Mouse (Mus musculus): ENCODE measurements around the gene Tox3. TPM values are rescaled to one million over a fixed set of nuclear protein-coding genes. Genes with fewer than 3 reads are reported as not detected.

Tox3 gene
- polyA plus RNA-seq, 1 experiment from 2014 or later: 17.1 TPM

GRCm38 (mm10) chr8:90245187-90245586, 103.0 kb downstream of the Tox3 start:
- Histone ChIP-seq H3K4me2 (ENCODE audit: low read depth, low read length) (no peak overlapping the region), H3K27ac (replicated peaks; ENCODE audit: low read depth, low read length) (no peak overlapping the region), H3K36me3 (replicated peaks; ENCODE audit: control insufficient read depth, insufficient read depth, low read depth, low read length) (no peaks in the 10 kb centered on the region), H3K4me3 (ENCODE audit: low read depth, low read length) (no peak overlapping the region), H3K9ac (replicated peaks; ENCODE audit: low read length) (no peak overlapping the region), H3K27me3 (ENCODE audit: control insufficient read depth, insufficient read depth, low read length) (no peaks in the 10 kb centered on the region), H3K9me3 (replicated peaks; ENCODE audit: control insufficient read depth, low read length) (no peaks in the 10 kb centered on the region), H3K4me1 (ENCODE audit: control insufficient read depth, insufficient read depth, low read length) (no peaks in the 10 kb centered on the region)
- 77% methylated on average over 5 of the region's 5 CpGs for WGBS
- ATAC-seq (replicated peaks; ENCODE audit: insufficient number of reproducible peaks, low FRiP score, low TSS enrichment, low read depth) (peak; percentile 19; the same call in 1 of the 2 replicates), DNase-seq (ENCODE audit: low spot score) (no peak)

GRCm38 (mm10) chr8:90244458-90245145, 103.5 kb downstream of the Tox3 start:
- no peak overlapping the region for H3K4me2 ChIP-seq (ENCODE audit: low read depth, low read length)
- DNase-seq (ENCODE audit: low spot score) (peak; percentile 76), ATAC-seq (replicated peaks; ENCODE audit: insufficient number of reproducible peaks, low FRiP score, low TSS enrichment, low read depth) (peak; percentile 95)
- no peak overlapping the region for H3K4me3 ChIP-seq (ENCODE audit: low read depth, low read length)
- H3K9ac ChIP-seq (replicated peaks; ENCODE audit: low read length): no peak overlapping the region
- no peaks in the 10 kb centered on the region for H3K4me1 ChIP-seq (ENCODE audit: control insufficient read depth, insufficient read depth, low read length)
- H3K9me3 ChIP-seq (replicated peaks; ENCODE audit: control insufficient read depth, low read length): no peaks in the 10 kb centered on the region
- H3K36me3 ChIP-seq (replicated peaks; ENCODE audit: control insufficient read depth, insufficient read depth, low read depth, low read length): no peaks in the 10 kb centered on the region
- 37% methylated on average over 10 of the region's 10 CpGs for WGBS
- H3K27ac ChIP-seq (replicated peaks; ENCODE audit: low read depth, low read length): no peak overlapping the region
- no peaks in the 10 kb centered on the region for H3K27me3 ChIP-seq (ENCODE audit: control insufficient read depth, insufficient read depth, low read length)

GRCm38 (mm10) chr8:90243957-90244356, 104.2 kb downstream of the Tox3 start:
- Histone ChIP-seq H3K4me3 (ENCODE audit: low read depth, low read length) (no peak overlapping the region), H3K36me3 (replicated peaks; ENCODE audit: control insufficient read depth, insufficient read depth, low read depth, low read length) (no peaks in the 10 kb centered on the region), H3K27ac (replicated peaks; ENCODE audit: low read depth, low read length) (no peak overlapping the region), H3K9me3 (replicated peaks; ENCODE audit: control insufficient read depth, low read length) (no peaks in the 10 kb centered on the region), H3K4me2 (ENCODE audit: low read depth, low read length) (no peak overlapping the region), H3K4me1 (ENCODE audit: control insufficient read depth, insufficient read depth, low read length) (no peaks in the 10 kb centered on the region), H3K27me3 (ENCODE audit: control insufficient read depth, insufficient read depth, low read length) (no peaks in the 10 kb centered on the region), H3K9ac (replicated peaks; ENCODE audit: low read length) (no peak overlapping the region)
- WGBS: 87% methylated on average over 5 of the region's 5 CpGs
- DNase-seq (ENCODE audit: low spot score) (no peak), ATAC-seq (replicated peaks; ENCODE audit: insufficient number of reproducible peaks, low FRiP score, low TSS enrichment, low read depth) (no peak)

DNA sequence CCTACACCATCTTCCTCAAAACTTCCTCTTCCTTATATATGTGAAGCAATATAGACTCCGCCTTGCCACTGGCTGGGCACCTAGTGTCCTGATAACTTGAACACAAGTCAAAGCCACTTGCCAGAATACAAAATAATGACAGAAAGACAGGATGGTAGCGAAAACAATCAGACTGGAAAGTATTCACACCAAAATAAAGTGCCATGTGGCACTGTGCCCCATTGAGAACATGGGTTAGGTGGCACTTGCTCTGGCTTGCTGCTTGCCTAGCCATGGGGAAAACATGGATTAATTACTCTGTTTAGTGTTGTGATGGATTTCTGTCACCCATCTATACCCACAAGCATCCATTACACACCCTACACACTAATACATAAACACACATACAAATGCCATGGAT, 105.8 kb downstream of the Tox3 start:
- Histone ChIP-seq H3K9ac (replicated peaks; ENCODE audit: low read length) (no peak overlapping the region), H3K4me1 (ENCODE audit: control insufficient read depth, insufficient read depth, low read length) (no peaks in the 10 kb centered on the region), H3K27ac (replicated peaks; ENCODE audit: low read depth, low read length) (no peak overlapping the region), H3K9me3 (replicated peaks; ENCODE audit: control insufficient read depth, low read length) (no peaks in the 10 kb centered on the region), H3K27me3 (ENCODE audit: control insufficient read depth, insufficient read depth, low read length) (no peaks in the 10 kb centered on the region), H3K36me3 (replicated peaks; ENCODE audit: control insufficient read depth, insufficient read depth, low read depth, low read length) (no peaks in the 10 kb centered on the region), H3K4me3 (ENCODE audit: low read depth, low read length) (no peak overlapping the region), H3K4me2 (ENCODE audit: low read depth, low read length) (no peak overlapping the region)
- ATAC-seq (replicated peaks; ENCODE audit: insufficient number of reproducible peaks, low FRiP score, low TSS enrichment, low read depth): no peak
- no peak for DNase-seq (ENCODE audit: low spot score)
- 94% methylated on average over 2 of the region's 2 CpGs for WGBS

DNA sequence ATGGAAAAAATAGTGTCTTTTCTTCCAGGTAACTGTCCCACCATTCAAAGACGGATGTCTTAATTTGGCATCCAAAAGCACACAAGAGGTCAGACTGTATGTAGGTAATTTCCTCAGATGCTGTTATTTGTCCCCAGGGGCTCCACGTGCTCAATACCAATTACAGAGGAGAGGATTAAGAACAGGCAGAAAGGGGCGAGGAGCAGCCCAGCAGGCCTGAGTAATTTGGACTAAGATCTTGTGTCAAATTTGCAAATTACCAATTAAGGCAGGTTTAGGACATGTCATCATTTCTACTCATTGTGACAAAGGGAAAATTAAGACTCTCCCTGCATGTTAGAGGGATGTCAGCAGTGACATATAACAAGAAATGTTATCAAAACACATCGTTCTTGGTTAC, 106.7 kb downstream of the Tox3 start:
- Histone ChIP-seq H3K27me3 (ENCODE audit: control insufficient read depth, insufficient read depth, low read length) (no peaks in the 10 kb centered on the region), H3K9ac (replicated peaks; ENCODE audit: low read length) (no peak overlapping the region), H3K27ac (replicated peaks; ENCODE audit: low read depth, low read length) (no peak overlapping the region), H3K36me3 (replicated peaks; ENCODE audit: control insufficient read depth, insufficient read depth, low read depth, low read length) (no peaks in the 10 kb centered on the region), H3K9me3 (replicated peaks; ENCODE audit: control insufficient read depth, low read length) (no peaks in the 10 kb centered on the region), H3K4me1 (ENCODE audit: control insufficient read depth, insufficient read depth, low read length) (no peaks in the 10 kb centered on the region), H3K4me2 (ENCODE audit: low read depth, low read length) (no peak overlapping the region), H3K4me3 (ENCODE audit: low read depth, low read length) (no peak overlapping the region)
- DNase-seq (ENCODE audit: low spot score) (no peak), ATAC-seq (replicated peaks; ENCODE audit: insufficient number of reproducible peaks, low FRiP score, low TSS enrichment, low read depth) (no peak)
- 41% methylated on average over 4 of the region's 4 CpGs for WGBS

DNA sequence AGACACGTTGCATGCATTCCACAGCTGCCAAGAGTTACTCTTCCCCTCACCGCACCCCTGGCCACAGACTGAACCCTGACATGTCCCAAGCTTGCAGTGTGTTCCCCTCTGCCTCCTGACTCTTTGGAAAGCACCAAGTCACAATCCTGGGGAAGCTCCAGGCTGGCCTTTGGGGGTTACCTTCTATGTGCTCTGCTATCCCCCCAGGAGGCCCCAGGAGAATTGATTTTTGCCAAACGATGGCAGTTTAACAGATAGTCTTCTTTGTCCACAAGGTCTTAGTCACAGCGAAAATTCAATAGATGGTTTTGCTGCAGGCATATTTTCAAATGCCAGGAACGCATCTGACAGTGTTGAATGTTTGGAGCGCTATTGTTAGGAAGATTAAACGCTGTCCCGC, 115.6 kb downstream of the Tox3 start:
- Histone ChIP-seq H3K27me3 (ENCODE audit: control insufficient read depth, insufficient read depth, low read length) (no peaks in the 10 kb centered on the region), H3K9ac (replicated peaks; ENCODE audit: low read length) (no peak overlapping the region), H3K27ac (replicated peaks; ENCODE audit: low read depth, low read length) (no peak overlapping the region), H3K4me1 (ENCODE audit: control insufficient read depth, insufficient read depth, low read length) (no peaks in the 10 kb centered on the region), H3K4me2 (ENCODE audit: low read depth, low read length) (no peak overlapping the region), H3K9me3 (replicated peaks; ENCODE audit: control insufficient read depth, low read length) (no peaks in the 10 kb centered on the region), H3K4me3 (ENCODE audit: low read depth, low read length) (no peak overlapping the region), H3K36me3 (replicated peaks; ENCODE audit: control insufficient read depth, insufficient read depth, low read depth, low read length) (no peaks in the 10 kb centered on the region)
- DNase-seq (ENCODE audit: low spot score) (no peak), ATAC-seq (replicated peaks; ENCODE audit: insufficient number of reproducible peaks, low FRiP score, low TSS enrichment, low read depth) (no peak)
- 72% methylated on average over 8 of the region's 8 CpGs for WGBS

DNA sequence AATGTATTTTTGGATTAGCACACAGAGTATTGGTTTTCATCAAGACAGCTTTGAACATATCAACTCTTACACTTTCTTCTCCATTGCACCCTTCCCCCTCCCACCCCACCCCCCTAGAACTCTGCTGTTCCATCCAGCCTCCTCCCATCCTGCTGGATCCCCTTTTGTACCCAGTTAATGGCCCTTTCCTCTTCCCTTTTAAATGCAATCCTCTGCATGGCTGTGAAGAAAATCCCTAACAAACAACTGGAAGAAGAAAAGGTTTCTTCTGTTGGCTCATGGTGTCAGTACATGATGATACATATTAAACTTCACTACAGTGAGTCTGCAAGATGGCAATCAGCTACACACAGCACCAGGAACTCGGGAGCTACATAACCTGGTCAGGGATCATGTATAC, 124.0 kb downstream of the Tox3 start:
- Histone ChIP-seq H3K4me3 (ENCODE audit: low read depth, low read length) (no peak overlapping the region), H3K27ac (replicated peaks; ENCODE audit: low read depth, low read length) (no peak overlapping the region), H3K36me3 (replicated peaks; ENCODE audit: control insufficient read depth, insufficient read depth, low read depth, low read length) (no peaks in the 10 kb centered on the region), H3K4me2 (ENCODE audit: low read depth, low read length) (no peak overlapping the region), H3K9me3 (replicated peaks; ENCODE audit: control insufficient read depth, low read length) (no peaks in the 10 kb centered on the region), H3K27me3 (ENCODE audit: control insufficient read depth, insufficient read depth, low read length) (no peaks in the 10 kb centered on the region), H3K4me1 (ENCODE audit: control insufficient read depth, insufficient read depth, low read length) (no peaks in the 10 kb centered on the region), H3K9ac (replicated peaks; ENCODE audit: low read length) (no peak overlapping the region)
- no peak for DNase-seq (ENCODE audit: low spot score)
- ATAC-seq (replicated peaks; ENCODE audit: insufficient number of reproducible peaks, low FRiP score, low TSS enrichment, low read depth): no peak
- WGBS: 79% methylated on average over 1 of the region's 1 CpGs

- Histone ChIP-seq H3K9me3 (replicated peaks; ENCODE audit: control insufficient read depth, low read length) (no peaks in the 10 kb centered on the region), H3K9ac (replicated peaks; ENCODE audit: low read length) (no peak overlapping the region), H3K36me3 (replicated peaks; ENCODE audit: control insufficient read depth, insufficient read depth, low read depth, low read length) (no peaks in the 10 kb centered on the region), H3K27me3 (ENCODE audit: control insufficient read depth, insufficient read depth, low read length) (no peaks in the 10 kb centered on the region), H3K4me2 (ENCODE audit: low read depth, low read length) (no peak overlapping the region), H3K4me1 (ENCODE audit: control insufficient read depth, insufficient read depth, low read length) (no peaks in the 10 kb centered on the region), H3K27ac (replicated peaks; ENCODE audit: low read depth, low read length) (no peak overlapping the region), H3K4me3 (ENCODE audit: low read depth, low read length) (no peak overlapping the region)
- ATAC-seq (replicated peaks; ENCODE audit: insufficient number of reproducible peaks, low FRiP score, low TSS enrichment, low read depth) (no peak), DNase-seq (ENCODE audit: low spot score) (no peak)
- 60% methylated on average over 14 of the region's 14 CpGs for WGBS
Measured at GRCm38 (mm10) chr8:90209105-90210037, 138.8 kb downstream of the Tox3 start.

Measured in embryonic facial prominence, embryonic 11.5 days (tissue).